Mouse (Mus musculus) left cerebral cortex, adult 18-20 months (tissue): ENCODE data around the gene Naalad2. TPM values are rescaled to one million over a fixed set of nuclear protein-coding genes. Genes with fewer than 3 reads are reported as not detected.
"Not testable (repeated sequence)": the region's sequence is repeated elsewhere in the genome, so short reads cannot be mapped to it uniquely, and the experiment has no call there.

ENCODE experiments used
- DNase-seq, 2 experiments: peaks; one replicate each; pipeline ENCODE4 v3.0.0; 2021 to 2022; ENCODE audit warnings: low spot score in 2 of 2, mixed read lengths in 1 of 2
- long read RNA-seq, 2 experiments: library from polyadenylated mRNA; stranded (forward); transcript quantifications; one replicate each; pipeline ENCODE4 v2.0.0; 2021
- total RNA-seq, 2 experiments: library from RNA; stranded (reverse); gene quantifications; 2 replicates each; pipeline ENCODE4 v1.2.3; 2021

Naalad2 gene
- under 1 TPM; 0.53 to 0.96 TPM for total RNA-seq
- long read RNA-seq, experiment 1 = 0 reads
- long read RNA-seq, experiment 2, partial matches to known transcripts = 0 of 1 reads
- long read RNA-seq, experiment 2, other reads (novel, unspliced or antisense) = 1 of 1 reads

GRCm38 (mm10) chr9:18402895-18403294 is at the start of gene Naalad2:
Gene Naalad2 (minus strand): TSS chr9:18402995.
- DNase-seq = not testable (repeated sequence)

- no peak for DNase-seq
Measured at GRCm38 (mm10) chr9:18431687-18432086, 28.9 kb upstream of the Naalad2 start.

GRCm38 (mm10) chr9:18430354-18430753 is 27.6 kb upstream of the Naalad2 start, which contains the start of gene Mbd3l2:
Gene Mbd3l2 (plus strand): TSS chr9:18430654.
- DNase-seq = no peak

GRCm38 (mm10) chr9:18412371-18412770 is 9.6 kb upstream of the Naalad2 start:
- DNase-seq = not testable (repeated sequence)

GRCm38 (mm10) chr9:18404118-18404517 is 1.3 kb upstream of the Naalad2 start, which contains the start of gene Ubtfl1:
Gene Ubtfl1 (plus strand): TSS chr9:18404418.
- no peak for DNase-seq

- no peak for DNase-seq
Measured at GRCm38 (mm10) chr9:18399629-18400028, 3.2 kb downstream of the Naalad2 start.

- DNase-seq = no peak
Measured at GRCm38 (mm10) chr9:18385782-18386181, 17.0 kb downstream of the Naalad2 start.

- not testable (repeated sequence) for DNase-seq
Measured at GRCm38 (mm10) chr9:18373026-18373425, 29.8 kb downstream of the Naalad2 start.

- DNase-seq = no peak
Measured at GRCm38 (mm10) chr9:18319990-18320389, 82.8 kb downstream of the Naalad2 start.

- DNase-seq = no peak
Measured at GRCm38 (mm10) chr9:18298301-18298700, 104.5 kb downstream of the Naalad2 start.

- DNase-seq = no peak
Measured at GRCm38 (mm10) chr9:18293026-18293781, 109.6 kb downstream of the Naalad2 start.

- DNase-seq = no peak
Measured at GRCm38 (mm10) chr9:18292443-18292922, 110.3 kb downstream of the Naalad2 start.

GRCm38 (mm10) chr9:18291571-18292429 is 111.0 kb downstream of the Naalad2 start, which contains the start of gene Chordc1:
Gene Chordc1 (plus strand): TSS chr9:18292125.
- peak; percentile 95 to 96 for DNase-seq

GRCm38 (mm10) chr9:18278693-18279092 is 124.1 kb downstream of the Naalad2 start:
- DNase-seq = not testable (repeated sequence)

- no peak for DNase-seq
Measured at GRCm38 (mm10) chr9:18277497-18277896, 125.3 kb downstream of the Naalad2 start.

GRCm38 (mm10) chr9:18276844-18277243 is 126.0 kb downstream of the Naalad2 start:
- DNase-seq = no peak

- DNase-seq = no peak
Measured at GRCm38 (mm10) chr9:18275901-18276300, 126.9 kb downstream of the Naalad2 start.
